ENCODE assay signal across 10 mouse cellular contexts in genomic region chr2:165994341-165994740, GRCm38 (mm10). TPM values are rescaled to one million over a fixed set of nuclear protein-coding genes. Genes with fewer than 3 reads are reported as not detected.
DNase-seq lines count a peak whose midpoint lies in the region; ATAC-seq and TF ChIP-seq lines count a peak whose summit lies in the region.
"Had no signal": no experiment of that assay in that cellular context is flagged by ENCODE, and none has a peak within 500 bp of the region (broad histone marks: within the 10 kb centered on the region; RNA-seq: fewer than 3 reads in every experiment).

No protein-coding gene starts in this region.

- H3K27ac ChIP-seq in forebrain, embryonic 13.5 days, result no peak overlapping the region
- no peak overlapping the region for H3K27ac ChIP-seq in forebrain, embryonic 16.5 days (ENCODE audit: low read length)
- H3K27ac ChIP-seq in liver, adult 2 months (replicated peaks; ENCODE audit: insufficient read depth, low read depth, low read length), result no peak overlapping the region
- no peak overlapping the region for H3K27ac ChIP-seq in hindbrain, embryonic 14.5 days
- H3K27ac ChIP-seq in neural tube, embryonic 15.5 days (replicated peaks), result no peak overlapping the region
- H3K27ac ChIP-seq: limb, embryonic 15.5 days had no signal

- H3K36me3 ChIP-seq in forebrain, embryonic 13.5 days (ENCODE audit: poor library complexity, severe bottlenecking), result peaks cover 3% of the 10 kb centered on the region; the same call in 1 of the 2 replicates
- H3K36me3 ChIP-seq in forebrain, embryonic 16.5 days (ENCODE audit: control insufficient read depth, insufficient read depth), result no peaks in the 10 kb centered on the region
- no peaks in the 10 kb centered on the region for H3K36me3 ChIP-seq in liver, adult 2 months (ENCODE audit: control insufficient read depth, insufficient read depth, low read length)
- no peaks in the 10 kb centered on the region for H3K36me3 ChIP-seq in hindbrain, embryonic 14.5 days (replicated peaks; ENCODE audit: control insufficient read depth, insufficient read depth)
- no peaks in the 10 kb centered on the region for H3K36me3 ChIP-seq in neural tube, embryonic 15.5 days
- H3K36me3 ChIP-seq: limb, embryonic 15.5 days had no signal

- H3K9me3 ChIP-seq in forebrain, embryonic 13.5 days (replicated peaks), result no peaks in the 10 kb centered on the region
- no peaks in the 10 kb centered on the region for H3K9me3 ChIP-seq in forebrain, embryonic 16.5 days (ENCODE audit: control insufficient read depth, low read length)
- no peaks in the 10 kb centered on the region for H3K9me3 ChIP-seq in hindbrain, embryonic 14.5 days (ENCODE audit: control insufficient read depth, low read length)
- no peaks in the 10 kb centered on the region for H3K9me3 ChIP-seq in neural tube, embryonic 15.5 days (replicated peaks)
- H3K9me3 ChIP-seq: limb, embryonic 15.5 days had no signal

- H3K9ac ChIP-seq in forebrain, embryonic 13.5 days, result no peak overlapping the region
- no peak overlapping the region for H3K9ac ChIP-seq in forebrain, embryonic 16.5 days (replicated peaks; ENCODE audit: low read depth, low read length)
- no peak overlapping the region for H3K9ac ChIP-seq in liver, adult 2 months (ENCODE audit: low read depth, low read length)
- H3K9ac ChIP-seq in hindbrain, embryonic 14.5 days, result no peak overlapping the region
- 0 out of 2 replicates have a peak overlapping the region, but pooled peaks have one; percentile 98 for H3K9ac ChIP-seq in neural tube, embryonic 15.5 days (replicated peaks)
- H3K9ac ChIP-seq: limb, embryonic 15.5 days had no signal

- H3K4me1 ChIP-seq in forebrain, embryonic 13.5 days, result peaks cover 21% of the 10 kb centered on the region
- H3K4me1 ChIP-seq in forebrain, embryonic 16.5 days (replicated peaks; ENCODE audit: control insufficient read depth, insufficient read depth, low read length), result peaks cover 8% of the 10 kb centered on the region
- H3K4me1 ChIP-seq in liver, adult 2 months (ENCODE audit: control insufficient read depth, insufficient read depth, low read length), result peaks cover 12% of the 10 kb centered on the region
- H3K4me1 ChIP-seq in hindbrain, embryonic 14.5 days (replicated peaks; ENCODE audit: control insufficient read depth, insufficient read depth, low read length), result peaks cover 21% of the 10 kb centered on the region
- H3K4me1 ChIP-seq in neural tube, embryonic 15.5 days, result peaks cover 35% of the 10 kb centered on the region

- TF ChIP-seq POLR2A in liver, adult 2 months (IDR thresholded peaks at IDR 0.05; ENCODE audit: extremely low read depth, insufficient read depth, low read length), result no peak

- H3K4me3 ChIP-seq in forebrain, embryonic 13.5 days, result no peak overlapping the region
- H3K4me3 ChIP-seq in forebrain, embryonic 16.5 days (replicated peaks; ENCODE audit: low read length), result no peak overlapping the region
- H3K4me3 ChIP-seq in liver, adult 2 months (ENCODE audit: insufficient read depth, low read depth, low read length), result no peak overlapping the region; the same call in 1 of the 2 replicates
- H3K4me3 ChIP-seq in hindbrain, embryonic 14.5 days (replicated peaks; ENCODE audit: low read length), result no peak overlapping the region
- H3K4me3 ChIP-seq in neural tube, embryonic 15.5 days (replicated peaks), result peak overlapping the region; percentile 93; the same call in 1 of the 2 replicates

- TF ChIP-seq CTCF in liver, adult 2 months (IDR thresholded peaks at IDR 0.05; ENCODE audit: low read depth, low read length), result 0 out of 2 replicates have a peak, but pooled peaks have one; percentile 14

- peak overlapping the region; percentile 96; the same call in 1 of the 2 replicates for H3K4me2 ChIP-seq in forebrain, embryonic 13.5 days
- no peak overlapping the region for H3K4me2 ChIP-seq in forebrain, embryonic 16.5 days (ENCODE audit: low read length)
- peak overlapping the region; percentile 80; the same call in 1 of the 2 replicates for H3K4me2 ChIP-seq in hindbrain, embryonic 14.5 days (replicated peaks)
- peak overlapping the region; percentile 84 for H3K4me2 ChIP-seq in neural tube, embryonic 15.5 days

- H3K79me2 ChIP-seq in liver, adult 2 months (ENCODE audit: control insufficient read depth, insufficient read depth, low read length), result peaks cover 44% of the 10 kb centered on the region

- 97% methylated on average over 4 of the region's 4 CpGs for WGBS in forebrain, embryonic 13.5 days
- 93% methylated on average over 4 of the region's 4 CpGs for WGBS in forebrain, embryonic 16.5 days
- 96% methylated on average over 4 of the region's 4 CpGs for WGBS in liver, adult 2 months
- WGBS in hindbrain, embryonic 14.5 days, result 95% methylated on average over 4 of the region's 4 CpGs
- 96% methylated on average over 4 of the region's 4 CpGs for WGBS in neural tube, embryonic 15.5 days

- H3K27me3 ChIP-seq in forebrain, embryonic 13.5 days, result no peaks in the 10 kb centered on the region
- H3K27me3 ChIP-seq in forebrain, embryonic 16.5 days (replicated peaks; ENCODE audit: control insufficient read depth, insufficient read depth, low read length), result no peaks in the 10 kb centered on the region
- H3K27me3 ChIP-seq in liver, adult 2 months (ENCODE audit: control insufficient read depth, insufficient read depth, low read length), result no peaks in the 10 kb centered on the region
- no peaks in the 10 kb centered on the region for H3K27me3 ChIP-seq in hindbrain, embryonic 14.5 days (ENCODE audit: control insufficient read depth, insufficient read depth, low read length)
- H3K27me3 ChIP-seq in neural tube, embryonic 15.5 days (replicated peaks), result no peaks in the 10 kb centered on the region
- H3K27me3 ChIP-seq: limb, embryonic 15.5 days had no signal

- no peak for DNase-seq in liver, adult 2 months (ENCODE audit: extremely low read depth, low read depth, low spot score)
- DNase-seq in liver, result no peak
- DNase-seq in hindbrain, embryonic 14.5 days (ENCODE audit: low spot score), result no peak
- no peak for DNase-seq in thymus, postnatal 36 days
- no peak for DNase-seq in layer of hippocampus, postnatal 36 days

- no peak for ATAC-seq in forebrain, embryonic 13.5 days
- no peak for ATAC-seq in forebrain, embryonic 16.5 days
- ATAC-seq in hindbrain, embryonic 14.5 days (ENCODE audit: low FRiP score), result no peak
- no peak for ATAC-seq in neural tube, embryonic 15.5 days (ENCODE audit: low FRiP score)
- ATAC-seq: activated CD4-positive, CD25-positive, alpha-beta regulatory T cell, adult 4 months had no signal

RNA-seq across cellular contexts. Expression of gene Ncoa3, which starts 1.9 kb away (rescaled TPM):
- polyA plus RNA-seq in forebrain, embryonic 13.5 days (2015; fragmentation: Nextera tagmentation; extraction: Ambion mirVana), result 9.1 and 9.7 TPM in 2 replicates
- 10.6 and 11.3 TPM in 2 replicates for polyA plus RNA-seq in forebrain, embryonic 16.5 days (2015; fragmentation: Nextera tagmentation; extraction: Ambion mirVana)
- 11.5 and 14.8 TPM in 2 replicates for total RNA-seq in liver, adult 2 months (2014; rRNA removed)
- polyA plus RNA-seq in liver, adult 2 months (2012; rRNA removed), result 8.2 and 13.6 TPM in 2 replicates
- 15.5 and 18.1 TPM in 2 replicates for polyA plus RNA-seq in hindbrain, embryonic 14.5 days (2014; fragmentation: Nextera tagmentation; extraction: Ambion mirVana)
- polyA plus RNA-seq in neural tube, embryonic 15.5 days (2015; fragmentation: Nextera tagmentation; extraction: Ambion mirVana), result 13.3 and 14.6 TPM in 2 replicates
- total RNA-seq in layer of hippocampus, postnatal 36 days (2021), result 10 to 100 TPM; 34.6 to 37.8 TPM
